Mouse (Mus musculus) heart, adult 2 months (tissue): ENCODE measurements around the gene Ankdd1b.

Source experiments
- CTCF ChIP-seq: fragments of 200-600 bp; IDR thresholded peaks from 2 replicates; pipeline ENCODE4 v1.8.1; 2022; ENCODE audit warnings: antibody characterized with exemption, mild to moderate bottlenecking, moderate library complexity
- EP300 ChIP-seq: fragments of 200-500 bp; IDR thresholded peaks from 2 replicates; pipeline ENCODE4 v1.6.1; 2011; ENCODE audit warnings: low read depth, low read length, control low read depth; ENCODE audit not compliant: insufficient read depth
- POLR2A ChIP-seq: fragments of 200-500 bp; IDR thresholded peaks from 2 replicates; pipeline ENCODE4 v1.6.1; 2011; ENCODE audit warnings: mild to moderate bottlenecking, low read depth, low read length, control low read depth; ENCODE audit not compliant: insufficient read depth

GRCm38 (mm10) chr13:96407040-96407439, 64.0 kb downstream of the Ankdd1b start:
- TF ChIP-seq CTCF: peak; percentile 69
- no peak for TF ChIP-seq POLR2A
- TF ChIP-seq EP300: 0 out of 2 replicates have a peak, but pooled peaks have one; percentile 30
